Mouse (Mus musculus): ENCODE data around the gene Mapt. TPM values are rescaled to one million over a fixed set of nuclear protein-coding genes. Genes with fewer than 3 reads are reported as not detected.

Mapt gene
- 0.93 TPM for polyA plus RNA-seq (2017; shearing (Covaris generic))

GRCm38 (mm10) chr11:104231041-104231911 lies at the start of gene Mapt:
Gene Mapt (plus strand): TSS chr11:104231390.

GRCm38 (mm10) chr11:104186135-104186836 lies 44.9 kb upstream of the Mapt start, which contains the start of gene Sppl2c:
Gene Sppl2c (plus strand): TSS chr11:104186327.

Other genes with a start within 250 kb of the Mapt start
- not detected for gene Crhr1, start 98.5 kb upstream of the Mapt start, polyA plus RNA-seq (2017; shearing (Covaris generic))
- gene Sppl2c, start 45.1 kb upstream of the Mapt start, polyA plus RNA-seq (2017; shearing (Covaris generic)): not detected
- 81.6 TPM for gene Kansl1, start 237.5 kb downstream of the Mapt start, polyA plus RNA-seq (2017; shearing (Covaris generic))

Data from effector memory CD4-positive, alpha-beta T cell, adult 7 months (primary cell).